9 mouse cellular contexts compared by ENCODE assay signal in genomic region chr14:37819959-37820358, GRCm38 (mm10).
A peak's percentile ranks its signal among the peaks of the same experiment; 100 is the strongest.
DNase-seq lines count a peak whose midpoint lies in the region; ATAC-seq and TF ChIP-seq lines count a peak whose summit lies in the region.
"Had no signal": no experiment of that assay in that cellular context is flagged by ENCODE, and none has a peak within 500 bp of the region (broad histone marks: within the 10 kb centered on the region; RNA-seq: fewer than 3 reads in every experiment).

No protein-coding gene starts in this region.

- no peak overlapping the region for H3K4me3 ChIP-seq in left cerebral cortex, adult 2 months
- no peak overlapping the region for H3K4me3 ChIP-seq in limb, embryonic 14.5 days (replicated peaks; ENCODE audit: low read length)

- intact Hi-C loops in left cerebral cortex, adult 2 months (cut with DNase I), result no loop called here
- intact Hi-C loops in gastrocnemius, postnatal 36 days (cut with DNase I), result no loop called here

- 15% methylated on average over 7 of the region's 7 CpGs for WGBS in limb, embryonic 14.5 days

- H3K9me3 ChIP-seq in limb, embryonic 14.5 days (ENCODE audit: control insufficient read depth, low read length), result no peaks in the 10 kb centered on the region

- H3K27me3 ChIP-seq in limb, embryonic 14.5 days (ENCODE audit: control insufficient read depth, insufficient read depth, low read length), result no peaks in the 10 kb centered on the region

- no peak overlapping the region for H3K27ac ChIP-seq in left cerebral cortex, adult 2 months
- no peak overlapping the region for H3K27ac ChIP-seq in limb, embryonic 14.5 days (replicated peaks; ENCODE audit: low read depth, low read length)

- no peak for ATAC-seq in limb, embryonic 14.5 days (ENCODE audit: low FRiP score, low read depth)

- TF ChIP-seq CTCF in left cerebral cortex, adult 2 months (IDR thresholded peaks at IDR 0.05), result peak; percentile 32

- no peak overlapping the region for H3K9ac ChIP-seq in limb, embryonic 14.5 days (ENCODE audit: low read depth, low read length, severe bottlenecking)

- no peaks in the 10 kb centered on the region for H3K4me1 ChIP-seq in limb, embryonic 14.5 days (ENCODE audit: control insufficient read depth, insufficient read depth, low read length)

- H3K4me2 ChIP-seq in limb, embryonic 14.5 days (replicated peaks; ENCODE audit: low read depth, low read length, severe bottlenecking), result no peak overlapping the region

- no peaks in the 10 kb centered on the region for H3K36me3 ChIP-seq in limb, embryonic 14.5 days (ENCODE audit: control insufficient read depth, insufficient read depth, low read length)

- TF ChIP-seq POLR2A in limb, embryonic 14.5 days (IDR thresholded peaks at IDR 0.05; ENCODE audit: borderline replicate concordance, extremely low read depth, insufficient read depth, insufficient read length), result no peak

- DNase-seq in adrenal gland, postnatal 36 days, result peak; percentile 2 to 4
- no peak for DNase-seq in adrenal gland, adult 2 months
- DNase-seq in left cerebral cortex, adult 2 months (ENCODE audit: extremely low spot score in 1 of 2, low spot score in 2 of 2), result no peak
- DNase-seq in left cerebral cortex, adult 18-20 months (ENCODE audit: low spot score in 2 of 2), result no peak
- peak; percentile 75 for DNase-seq in ZHBTc4 (ENCODE audit: low read depth, low spot score)
- DNase-seq in limb, embryonic 14.5 days (ENCODE audit: low spot score), result peak; percentile 46
- DNase-seq in ovary, adult 18-20 months (ENCODE audit: low spot score), result no peak
- DNase-seq in gastrocnemius, postnatal 36 days, result no peak
- DNase-seq: cerebellum, adult 2 months had no signal

Comparison
In these comparisons a context has a peak if more than half of its experiments do, and no peak if none do; other contexts are left out.
1. DNase-seq: peak in adrenal gland, postnatal 36 days (2 of 2), ZHBTc4 (single experiment) and limb, embryonic 14.5 days (single experiment); none in adrenal gland, adult 2 months (single experiment), left cerebral cortex, adult 2 months (0 of 2), left cerebral cortex, adult 18-20 months (0 of 2), ovary, adult 18-20 months (single experiment) and gastrocnemius, postnatal 36 days (0 of 2).